Mouse (Mus musculus) erythroblast, embryonic 14.5 days (primary cell): ENCODE measurements around the gene Cd151.

ENCODE experiments used
- GATA1 ChIP-seq: IDR thresholded peaks from 2 replicates; pipeline ENCODE4 v1.6.1; 2012; ENCODE audit warnings: low read length, inconsistent platforms, mixed read lengths
- TAL1 ChIP-seq: IDR thresholded peaks from 3 replicates; pipeline ENCODE4 v1.6.1; 2012; ENCODE audit warnings: low read length, inconsistent platforms, mixed read lengths

DNA sequence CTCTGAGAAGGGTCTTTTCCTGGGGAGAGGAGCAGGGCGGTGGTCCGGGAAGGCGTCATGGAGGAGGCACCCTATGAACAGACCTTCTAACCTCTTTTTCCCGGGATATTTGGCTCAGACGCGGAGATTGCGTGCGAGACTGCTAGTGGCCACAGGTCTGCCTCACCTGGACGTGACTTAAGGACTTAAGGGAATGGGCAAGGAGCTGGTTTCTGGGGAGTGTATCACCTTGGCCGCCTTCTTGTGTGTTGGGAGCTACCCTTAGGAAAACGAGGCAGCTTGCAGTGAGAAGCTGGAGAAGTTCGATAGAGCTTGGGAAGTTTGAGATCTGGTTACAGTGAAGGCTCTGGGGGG, 8.6 kb downstream of the Cd151 start:
- TF ChIP-seq TAL1 (no peak), GATA1 (no peak)
